Mouse (Mus musculus) embryonic fibroblast, embryonic 13.5 days (primary cell): ENCODE data around the gene Ctnna3.

Experiments used
- CTCF ChIP-seq: IDR thresholded peaks from 2 replicates; pipeline ENCODE4 v1.5.1; 2011; ENCODE audit warnings: mild to moderate bottlenecking, control low read depth, low read length, moderate library complexity, borderline replicate concordance; ENCODE audit not compliant: insufficient read depth
- POLR2A ChIP-seq: IDR thresholded peaks from 2 replicates; pipeline ENCODE4 v1.6.1; 2011; ENCODE audit warnings: low read depth, mild to moderate bottlenecking, control low read depth, low read length, moderate library complexity

DNA sequence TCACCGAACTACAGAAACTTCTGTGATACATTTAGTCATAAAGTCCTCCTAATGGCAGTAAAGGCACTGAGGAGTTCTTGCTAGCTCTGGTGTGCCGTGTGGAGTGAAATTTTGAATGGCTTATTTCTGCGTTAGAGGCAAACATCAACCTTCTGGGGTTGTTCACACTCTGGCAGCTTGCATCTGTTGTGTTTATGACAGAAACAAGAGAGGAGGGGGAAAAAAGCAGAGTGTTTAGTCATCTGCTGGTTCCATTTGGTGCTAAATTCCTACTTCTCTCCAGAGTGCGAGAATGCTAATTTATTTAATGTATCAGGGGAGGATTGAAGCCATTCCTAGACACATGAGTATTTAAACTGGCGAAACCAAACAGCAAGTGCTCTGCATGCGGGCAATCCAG is 374.0 kb downstream of the Ctnna3 start:
- TF ChIP-seq CTCF (no peak), POLR2A (no peak)
